Mouse (Mus musculus) midbrain, postnatal 0 days (tissue): ENCODE measurements around the gene Il4ra. TPM values are rescaled to one million over a fixed set of nuclear protein-coding genes. Genes with fewer than 3 reads are reported as not detected.

Source experiments
- ATAC-seq: fragments of 200-750 bp; cut with Nextera tagmentation; 2 replicates; pipeline ENCODE4 v1.8.0; 2017; ENCODE audit warnings: moderate number of reproducible peaks, mild to moderate bottlenecking, moderate TSS enrichment, moderate library complexity; ENCODE audit not compliant: low FRiP score
- DNase-seq: peaks from one replicate; pipeline ENCODE4 v3.0.0-alpha.2; 2015; ENCODE audit warnings: low spot score
- H3K27ac ChIP-seq: fragments of 300-500 bp; sonication (generic); 2 replicates; pipeline ENCODE4 v1.5.1; 2014; ENCODE audit warnings: low read depth, mild to moderate bottlenecking, low read length, mixed read lengths
- H3K27me3 ChIP-seq: fragments of 300-500 bp; sonication (generic); 2 replicates; pipeline ENCODE4 v1.6.1; 2014; ENCODE audit warnings: low read length, control low read depth, mixed read lengths; ENCODE audit not compliant: insufficient read depth
- H3K36me3 ChIP-seq: fragments of 300-500 bp; sonication (generic); 2 replicates; pipeline ENCODE4 v1.6.1; 2014; ENCODE audit warnings: low read length, control low read depth, mixed read lengths; ENCODE audit not compliant: insufficient read depth
- H3K4me1 ChIP-seq: fragments of 300-500 bp; sonication (generic); 2 replicates; pipeline ENCODE4 v1.6.1; 2014; ENCODE audit warnings: mild to moderate bottlenecking, control low read depth, antibody characterized with exemption, low read length, mixed read lengths; ENCODE audit not compliant: insufficient read depth
- H3K4me2 ChIP-seq: fragments of 300-500 bp; sonication (generic); 2 replicates; pipeline ENCODE4 v1.6.1; 2014; ENCODE audit warnings: low read depth, mild to moderate bottlenecking, low read length, mixed read lengths; ENCODE audit not compliant: poor library complexity, severe bottlenecking
- H3K4me3 ChIP-seq: fragments of 300-500 bp; sonication (generic); 2 replicates; pipeline ENCODE4 v1.5.1; 2014; ENCODE audit warnings: low read depth, mild to moderate bottlenecking, low read length, moderate library complexity
- H3K9ac ChIP-seq: fragments of 300-500 bp; sonication (generic); replicated peaks from 2 replicates; pipeline ENCODE4 v1.6.1; 2014; ENCODE audit warnings: mild to moderate bottlenecking, low read length, moderate library complexity, mixed read lengths; ENCODE audit not compliant: poor library complexity, severe bottlenecking
- H3K9me3 ChIP-seq: fragments of 300-500 bp; sonication (generic); 2 replicates; pipeline ENCODE4 v1.6.1; 2016; ENCODE audit warnings: low read length, control low read depth
- CTCF ChIP-seq: IDR thresholded peaks from 2 replicates; pipeline ENCODE4 v1.5.1; 2016; ENCODE audit warnings: antibody characterized with exemption, mild to moderate bottlenecking
- WGBS: fragments of 180-500 bp; shearing (Covaris S2); extraction: QIAGEN DNeasy Blood & Tissue Kit; methylation state at CpG from one replicate; pipeline ENCODE4 v1.1.7; 2014; 5-methylcytosine and 5-hydroxymethylcytosine counted together
- polyA plus RNA-seq: library from polyadenylated mRNA; unstranded; fragments of >200 nt; fragmentation: Nextera tagmentation; extraction: Ambion mirVana; gene quantifications from 2 replicates; pipeline ENCODE4 v1.2.1, GENCODE M21; 2015
- total RNA-seq: library from RNA; depleted of rRNA; stranded (reverse); fragments of >200 nt; gene quantifications from 2 replicates; pipeline ENCODE4 v1.2.3, GENCODE M21; 2014

The Il4ra gene
- total and polyA plus RNA-seq, 2 experiments from 2014 or later, result 5.4 to 12.9 TPM

- DNase-seq (no peak), ATAC-seq (no peak)
- Histone ChIP-seq H3K9me3 (no peaks in the 10 kb centered on the region), H3K4me3 (no peak overlapping the region), H3K27ac (peak overlapping the region; percentile 26; the same call in 1 of the 2 replicates), H3K36me3 (no peaks in the 10 kb centered on the region; the same call in 1 of the 2 replicates), H3K9ac (no peak overlapping the region), H3K27me3 (no peaks in the 10 kb centered on the region), H3K4me2 (no peak overlapping the region), H3K4me1 (no peaks in the 10 kb centered on the region)
- 59% methylated on average over 19 of the region's 19 CpGs for WGBS
- no peak for TF ChIP-seq CTCF
Observed at GRCm38 (mm10) chr7:125571891-125572290, 20.0 kb downstream of the Il4ra start.

GRCm38 (mm10) chr7:125572737-125573136 is 20.8 kb downstream of the Il4ra start:
- no peak for DNase-seq
- Histone ChIP-seq H3K27me3 (no peaks in the 10 kb centered on the region), H3K9me3 (no peaks in the 10 kb centered on the region), H3K9ac (no peak overlapping the region), H3K4me1 (no peaks in the 10 kb centered on the region), H3K4me3 (no peak overlapping the region), H3K27ac (no peak overlapping the region), H3K36me3 (no peaks in the 10 kb centered on the region; the same call in 1 of the 2 replicates), H3K4me2 (no peak overlapping the region)
- TF ChIP-seq CTCF, result no peak
- 76% methylated on average over 6 of the region's 6 CpGs for WGBS
- ATAC-seq, result no peak

- ATAC-seq (no peak), DNase-seq (no peak)
- Histone ChIP-seq H3K27me3 (no peaks in the 10 kb centered on the region), H3K36me3 (no peaks in the 10 kb centered on the region; the same call in 1 of the 2 replicates), H3K9me3 (no peaks in the 10 kb centered on the region), H3K27ac (no peak overlapping the region), H3K4me2 (no peak overlapping the region), H3K4me1 (no peaks in the 10 kb centered on the region), H3K4me3 (no peak overlapping the region), H3K9ac (no peak overlapping the region)
- TF ChIP-seq CTCF, result no peak
- WGBS, result 80% methylated on average over 2 of the region's 2 CpGs
Observed at GRCm38 (mm10) chr7:125573849-125574248, 21.9 kb downstream of the Il4ra start.

- DNase-seq (no peak), ATAC-seq (no peak)
- H3K27me3 ChIP-seq, result no peaks in the 10 kb centered on the region
- no peaks in the 10 kb centered on the region for H3K9me3 ChIP-seq
- 90% methylated on average over 3 of the region's 3 CpGs for WGBS
- H3K36me3 ChIP-seq, result no peaks in the 10 kb centered on the region; the same call in 1 of the 2 replicates
- TF ChIP-seq CTCF, result no peak
- no peak overlapping the region for H3K9ac ChIP-seq
- no peak overlapping the region for H3K27ac ChIP-seq
- H3K4me3 ChIP-seq, result no peak overlapping the region
- H3K4me1 ChIP-seq, result no peaks in the 10 kb centered on the region
- H3K4me2 ChIP-seq, result no peak overlapping the region
Observed at GRCm38 (mm10) chr7:125574832-125575231, 22.9 kb downstream of the Il4ra start.

GRCm38 (mm10) chr7:125575738-125576540 is 24.0 kb downstream of the Il4ra start:
- Histone ChIP-seq H3K36me3 (no peaks in the 10 kb centered on the region; the same call in 1 of the 2 replicates), H3K4me1 (no peaks in the 10 kb centered on the region), H3K4me3 (no peak overlapping the region), H3K27me3 (no peaks in the 10 kb centered on the region), H3K9me3 (no peaks in the 10 kb centered on the region), H3K9ac (no peak overlapping the region), H3K4me2 (no peak overlapping the region), H3K27ac (no peak overlapping the region)
- no peak for TF ChIP-seq CTCF
- DNase-seq (no peak), ATAC-seq (no peak)
- 86% methylated on average over 16 of the region's 16 CpGs for WGBS

- H3K4me1 ChIP-seq, result no peaks in the 10 kb centered on the region
- no peak overlapping the region for H3K27ac ChIP-seq
- 60% methylated on average over 7 of the region's 7 CpGs for whole genome bisulfite sequencing
- H3K4me2 ChIP-seq, result no peak overlapping the region
- DNase-seq, result peak; percentile 74
- no peak for TF ChIP-seq CTCF
- no peak overlapping the region for H3K9ac ChIP-seq
- H3K27me3 ChIP-seq, result no peaks in the 10 kb centered on the region
- H3K36me3 ChIP-seq, result no peaks in the 10 kb centered on the region; the same call in 1 of the 2 replicates
- H3K4me3 ChIP-seq, result no peak overlapping the region
- peak; percentile 21; the same call in 1 of the 2 replicates for ATAC-seq
- H3K9me3 ChIP-seq, result no peaks in the 10 kb centered on the region
Observed at GRCm38 (mm10) chr7:125576982-125577381, 25.1 kb downstream of the Il4ra start.
